Mouse (Mus musculus): ENCODE data around the gene Ttll11. TPM values are rescaled to one million over a fixed set of nuclear protein-coding genes. Genes with fewer than 3 reads are reported as not detected.

The Ttll11 gene
- polyA plus RNA-seq, 1 experiment from 2014 or later = 1.3 TPM

- no peaks in the 10 kb centered on the region for H3K4me1 ChIP-seq
- no peak overlapping the region for H3K27ac ChIP-seq
- H3K4me2 ChIP-seq = no peak overlapping the region
- no peaks in the 10 kb centered on the region for H3K36me3 ChIP-seq
- no peaks in the 10 kb centered on the region for H3K9me3 ChIP-seq (replicated peaks)
- no peak overlapping the region for H3K9ac ChIP-seq
- ATAC-seq = no peak
- 61% methylated on average over 7 of the region's 7 CpGs for WGBS (ENCODE audit: insufficient replicate concordance)
- H3K27me3 ChIP-seq (replicated peaks) = peaks cover 8% of the 10 kb centered on the region; the same call in 1 of the 2 replicates
- H3K4me3 ChIP-seq = no peak overlapping the region
Observed at GRCm38 (mm10) chr2:35750533-35751141, 229.1 kb downstream of the Ttll11 start.

- H3K9ac ChIP-seq = no peak overlapping the region
- H3K27ac ChIP-seq = no peak overlapping the region
- no peak for ATAC-seq
- H3K4me3 ChIP-seq = no peak overlapping the region
- no peaks in the 10 kb centered on the region for H3K36me3 ChIP-seq
- peaks cover 3% of the 10 kb centered on the region; the same call in 1 of the 2 replicates for H3K27me3 ChIP-seq (replicated peaks)
- H3K4me2 ChIP-seq = no peak overlapping the region
- WGBS (ENCODE audit: insufficient replicate concordance) = 67% methylated on average over 12 of the region's 12 CpGs
- no peaks in the 10 kb centered on the region for H3K4me1 ChIP-seq
- H3K9me3 ChIP-seq (replicated peaks) = no peaks in the 10 kb centered on the region
Observed at GRCm38 (mm10) chr2:35747371-35748035, 232.2 kb downstream of the Ttll11 start.

GRCm38 (mm10) chr2:35746638-35747037 lies 233.1 kb downstream of the Ttll11 start:
- H3K4me3 ChIP-seq = no peak overlapping the region

GRCm38 (mm10) chr2:35745876-35746275 lies 233.8 kb downstream of the Ttll11 start:
- Histone ChIP-seq H3K9me3 (replicated peaks) (no peaks in the 10 kb centered on the region), H3K27ac (no peak overlapping the region), H3K4me1 (no peaks in the 10 kb centered on the region), H3K36me3 (no peaks in the 10 kb centered on the region), H3K9ac (no peak overlapping the region), H3K4me3 (no peak overlapping the region), H3K27me3 (replicated peaks) (peaks cover 3% of the 10 kb centered on the region; the same call in 1 of the 2 replicates), H3K4me2 (no peak overlapping the region)
- 73% methylated on average over 10 of the region's 10 CpGs for WGBS (ENCODE audit: insufficient replicate concordance)
- no peak for ATAC-seq

More at GRCm38 (mm10) chr2:35746638-35747037, 233.1 kb downstream of the Ttll11 start:
- Histone ChIP-seq H3K36me3 (no peaks in the 10 kb centered on the region), H3K4me1 (no peaks in the 10 kb centered on the region), H3K27me3 (replicated peaks) (peaks cover 3% of the 10 kb centered on the region; the same call in 1 of the 2 replicates), H3K4me2 (no peak overlapping the region), H3K27ac (no peak overlapping the region), H3K9me3 (replicated peaks) (no peaks in the 10 kb centered on the region), H3K9ac (no peak overlapping the region)
- WGBS (ENCODE audit: insufficient replicate concordance) = 30% methylated on average over 5 of the region's 7 CpGs
- ATAC-seq = no peak

GRCm38 (mm10) chr2:35739669-35740254 lies 240.0 kb downstream of the Ttll11 start:
- Histone ChIP-seq H3K27ac (no peak overlapping the region), H3K4me1 (no peaks in the 10 kb centered on the region), H3K27me3 (replicated peaks) (no peaks in the 10 kb centered on the region), H3K9ac (no peak overlapping the region), H3K9me3 (replicated peaks) (no peaks in the 10 kb centered on the region), H3K4me3 (no peak overlapping the region), H3K4me2 (no peak overlapping the region), H3K36me3 (no peaks in the 10 kb centered on the region)
- no peak for ATAC-seq
- WGBS (ENCODE audit: insufficient replicate concordance) = 59% methylated on average over 13 of the region's 13 CpGs

GRCm38 (mm10) chr2:35737467-35738027 lies 242.2 kb downstream of the Ttll11 start:
- Histone ChIP-seq H3K27ac (no peak overlapping the region), H3K9me3 (replicated peaks) (no peaks in the 10 kb centered on the region), H3K4me2 (no peak overlapping the region), H3K27me3 (replicated peaks) (no peaks in the 10 kb centered on the region), H3K9ac (no peak overlapping the region), H3K4me1 (no peaks in the 10 kb centered on the region), H3K4me3 (no peak overlapping the region), H3K36me3 (no peaks in the 10 kb centered on the region)
- no peak for ATAC-seq
- 64% methylated on average over 7 of the region's 7 CpGs for WGBS (ENCODE audit: insufficient replicate concordance)

GRCm38 (mm10) chr2:35736061-35736460 lies 243.7 kb downstream of the Ttll11 start:
- WGBS (ENCODE audit: insufficient replicate concordance) = 39% methylated on average over 2 of the region's 2 CpGs
- Histone ChIP-seq H3K9me3 (replicated peaks) (no peaks in the 10 kb centered on the region), H3K4me1 (no peaks in the 10 kb centered on the region), H3K27ac (no peak overlapping the region), H3K4me2 (no peak overlapping the region), H3K36me3 (no peaks in the 10 kb centered on the region), H3K27me3 (replicated peaks) (no peaks in the 10 kb centered on the region), H3K9ac (no peak overlapping the region), H3K4me3 (no peak overlapping the region)
- ATAC-seq = no peak

- H3K4me1 ChIP-seq = no peaks in the 10 kb centered on the region
- H3K9me3 ChIP-seq (replicated peaks) = no peaks in the 10 kb centered on the region
- 90% methylated on average over 2 of the region's 2 CpGs for WGBS (ENCODE audit: insufficient replicate concordance)
- H3K36me3 ChIP-seq = no peaks in the 10 kb centered on the region
- H3K27me3 ChIP-seq (replicated peaks) = no peaks in the 10 kb centered on the region
- H3K27ac ChIP-seq = no peak overlapping the region
- H3K9ac ChIP-seq = no peak overlapping the region
- no peak overlapping the region for H3K4me3 ChIP-seq
- ATAC-seq = no peak
- H3K4me2 ChIP-seq = no peak overlapping the region
Observed at GRCm38 (mm10) chr2:35735001-35735400, 244.7 kb downstream of the Ttll11 start.

- H3K9me3 ChIP-seq (replicated peaks) = no peaks in the 10 kb centered on the region
- H3K36me3 ChIP-seq = peaks cover 19% of the 10 kb centered on the region
- H3K9ac ChIP-seq = no peak overlapping the region
- no peak overlapping the region for H3K4me3 ChIP-seq
- H3K4me2 ChIP-seq = no peak overlapping the region
- H3K27me3 ChIP-seq (replicated peaks) = no peaks in the 10 kb centered on the region
- H3K27ac ChIP-seq = peak overlapping the region; percentile 39; the same call in 1 of the 2 replicates
- no peak for ATAC-seq
- WGBS (ENCODE audit: insufficient replicate concordance) = 30% methylated on average over 18 of the region's 18 CpGs
- peaks cover 20% of the 10 kb centered on the region for H3K4me1 ChIP-seq
Observed at GRCm38 (mm10) chr2:35731671-35732449, 247.9 kb downstream of the Ttll11 start.

GRCm38 (mm10) chr2:35729077-35730065 lies 250.3 kb downstream of the Ttll11 start:
- peaks cover 22% of the 10 kb centered on the region for H3K36me3 ChIP-seq
- 35% methylated on average over 16 of the region's 16 CpGs for WGBS (ENCODE audit: insufficient replicate concordance)
- peaks cover 20% of the 10 kb centered on the region for H3K4me1 ChIP-seq
- H3K4me3 ChIP-seq = no peak overlapping the region
- H3K27ac ChIP-seq = peak overlapping the region; percentile 59
- no peak overlapping the region for H3K9ac ChIP-seq
- ATAC-seq = peak; percentile 79
- H3K27me3 ChIP-seq (replicated peaks) = no peaks in the 10 kb centered on the region
- H3K4me2 ChIP-seq = peak overlapping the region; percentile 10; the same call in 1 of the 2 replicates
- no peaks in the 10 kb centered on the region for H3K9me3 ChIP-seq (replicated peaks)

- no peak overlapping the region for H3K9ac ChIP-seq
- 42% methylated on average over 5 of the region's 5 CpGs for WGBS (ENCODE audit: insufficient replicate concordance)
- H3K4me3 ChIP-seq = no peak overlapping the region
- peak overlapping the region; percentile 59; the same call in 1 of the 2 replicates for H3K27ac ChIP-seq
- no peak overlapping the region for H3K4me2 ChIP-seq
- H3K9me3 ChIP-seq (replicated peaks) = no peaks in the 10 kb centered on the region
- no peak for ATAC-seq
- H3K27me3 ChIP-seq (replicated peaks) = no peaks in the 10 kb centered on the region
- H3K4me1 ChIP-seq = peaks cover 20% of the 10 kb centered on the region
- H3K36me3 ChIP-seq = peaks cover 24% of the 10 kb centered on the region
Observed at GRCm38 (mm10) chr2:35728633-35729032, 251.1 kb downstream of the Ttll11 start.

Measured in liver, embryonic 12.5 days (tissue).